Mouse (Mus musculus): ENCODE data around the gene Hk1. TPM values are rescaled to one million over a fixed set of nuclear protein-coding genes. Genes with fewer than 3 reads are reported as not detected.

Gene Hk1
- polyA plus RNA-seq, 1 experiment, result 60.9 TPM

DNA sequence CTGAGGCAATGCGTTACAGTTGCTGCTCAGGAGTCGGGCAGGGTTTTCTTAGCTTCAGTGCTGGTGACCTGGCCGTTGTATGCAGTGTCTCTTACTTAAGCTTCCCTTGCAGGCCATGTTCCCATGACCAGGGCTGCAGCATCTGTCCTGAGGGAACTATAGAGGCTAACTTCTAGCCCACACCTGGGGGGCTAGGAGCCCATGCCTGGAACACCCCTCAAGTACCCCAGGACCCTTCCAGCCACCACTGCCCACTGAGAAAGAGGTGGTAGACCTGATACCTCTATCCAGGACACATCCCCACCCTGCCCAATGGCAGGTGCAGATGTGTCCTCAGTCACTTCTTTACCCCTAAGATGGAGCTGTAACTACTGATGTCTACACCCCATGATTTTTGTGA, 38.7 kb downstream of the Hk1 start:
- peaks cover 3% of the 10 kb centered on the region; the same call in 1 of the 2 replicates for H3K4me1 ChIP-seq (ENCODE audit: control insufficient read depth, insufficient read depth, low read length)
- WGBS, result 15% methylated on average over 3 of the region's 3 CpGs
- TF ChIP-seq POLR2A (IDR thresholded peaks at IDR 0.05; ENCODE audit: low read depth, low read length), result no peak
- no peak for TF ChIP-seq CTCF (conservative IDR thresholded peaks at IDR 0.05; ENCODE audit: insufficient read depth, insufficient read length, low read depth, low read length)
- peak overlapping the region; percentile 67 for H3K4me3 ChIP-seq (ENCODE audit: insufficient read depth, low read depth, low read length)
- H3K27me3 ChIP-seq (replicated peaks; ENCODE audit: control insufficient read depth, insufficient read depth, low read length), result no peaks in the 10 kb centered on the region
- peak overlapping the region; percentile 90 for H3K27ac ChIP-seq (ENCODE audit: insufficient read depth, low read depth, low read length)
- H3K36me3 ChIP-seq (ENCODE audit: control insufficient read depth, insufficient read depth, low read length), result no peaks in the 10 kb centered on the region
- no peak for DNase-seq

DNA sequence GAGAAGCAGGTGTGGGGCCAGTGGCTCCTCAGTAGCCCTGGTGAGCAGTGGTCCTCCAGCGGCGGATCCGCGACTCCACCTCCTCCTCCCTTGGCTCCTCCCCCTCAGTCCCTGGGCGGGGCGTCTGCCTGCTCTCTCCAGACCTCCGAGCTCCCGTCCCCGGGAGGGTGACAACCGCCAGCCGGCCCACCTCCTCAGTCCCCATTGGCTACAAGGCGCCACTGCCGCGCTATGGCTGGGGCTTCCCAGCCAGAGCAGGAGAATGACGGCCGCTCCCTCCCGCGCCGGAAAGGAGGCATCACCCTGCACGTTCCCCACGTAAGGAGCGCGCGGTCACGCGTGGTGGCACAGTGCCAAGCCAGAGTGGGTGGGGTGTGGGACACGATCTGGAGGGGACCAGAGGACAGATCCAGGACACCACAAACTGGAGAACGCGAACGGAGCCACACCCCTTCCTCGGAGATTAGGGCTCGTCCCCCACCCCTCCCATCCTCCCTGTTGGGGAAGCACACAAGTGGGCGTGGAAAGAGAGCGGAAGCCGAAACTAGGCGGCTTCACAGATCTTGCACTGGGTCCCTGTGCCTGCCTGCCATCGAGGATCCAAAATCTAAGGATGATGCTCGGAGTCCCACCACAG, 39.5 kb downstream of the Hk1 start:
- under 1% methylated on average over 38 of the region's 38 CpGs for WGBS
- H3K27me3 ChIP-seq (replicated peaks; ENCODE audit: control insufficient read depth, insufficient read depth, low read length), result no peaks in the 10 kb centered on the region
- H3K36me3 ChIP-seq (ENCODE audit: control insufficient read depth, insufficient read depth, low read length), result no peaks in the 10 kb centered on the region
- peaks cover 3% of the 10 kb centered on the region; the same call in 1 of the 2 replicates for H3K4me1 ChIP-seq (ENCODE audit: control insufficient read depth, insufficient read depth, low read length)
- peak; percentile 97 for DNase-seq
- TF ChIP-seq CTCF (conservative IDR thresholded peaks at IDR 0.05; ENCODE audit: insufficient read depth, insufficient read length, low read depth, low read length) (no peak), POLR2A (IDR thresholded peaks at IDR 0.05; ENCODE audit: low read depth, low read length) (peak; percentile 86)
- H3K4me3 ChIP-seq (ENCODE audit: insufficient read depth, low read depth, low read length), result peak overlapping the region; percentile 67
- H3K27ac ChIP-seq (ENCODE audit: insufficient read depth, low read depth, low read length), result peak overlapping the region; percentile 90

DNA sequence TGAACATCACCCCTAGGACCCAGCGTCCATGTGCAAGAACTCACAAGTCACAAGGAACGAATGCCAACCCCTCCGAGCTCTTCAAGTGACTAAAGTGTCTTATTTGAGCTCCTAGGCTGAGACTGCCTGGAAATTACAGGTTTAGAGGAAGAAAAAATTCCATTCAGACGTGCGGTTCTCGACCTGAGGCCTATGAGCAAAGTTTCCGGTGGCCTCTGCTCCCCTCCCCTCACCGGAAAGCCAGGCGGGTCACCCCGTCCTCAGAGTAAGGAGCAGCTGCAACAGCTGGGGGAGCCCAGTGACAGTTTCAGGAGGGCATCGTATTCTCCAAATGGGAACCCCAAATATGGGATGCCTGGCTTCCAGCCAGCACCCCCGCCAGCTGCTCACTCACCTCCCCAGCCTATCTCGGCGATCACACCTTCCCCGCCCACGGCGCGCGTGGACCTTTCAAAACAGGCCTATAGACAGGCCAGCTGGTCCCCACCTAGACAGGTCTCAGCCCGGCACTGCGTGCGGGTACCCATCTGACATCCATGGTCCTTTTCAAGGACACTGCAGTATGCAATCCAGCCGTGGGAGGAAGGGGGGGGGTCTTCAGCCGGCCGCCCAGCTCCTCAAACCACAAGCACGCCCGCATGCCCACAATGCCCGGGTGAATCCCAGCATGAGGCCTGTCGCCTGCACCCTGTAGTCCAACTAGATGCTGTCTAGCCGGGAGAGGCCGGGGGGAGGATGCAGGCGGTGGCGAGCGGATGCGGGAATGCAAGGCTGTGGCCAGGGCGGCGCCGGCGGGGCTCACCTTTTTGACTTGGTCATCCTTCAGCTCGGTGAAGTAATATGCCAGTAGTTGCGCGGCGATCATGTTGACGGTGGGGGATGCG, 40.3 kb downstream of the Hk1 start:
- Histone ChIP-seq H3K27me3 (replicated peaks; ENCODE audit: control insufficient read depth, insufficient read depth, low read length) (no peaks in the 10 kb centered on the region), H3K4me1 (ENCODE audit: control insufficient read depth, insufficient read depth, low read length) (peaks cover 3% of the 10 kb centered on the region; the same call in 1 of the 2 replicates), H3K36me3 (ENCODE audit: control insufficient read depth, insufficient read depth, low read length) (no peaks in the 10 kb centered on the region), H3K4me3 (ENCODE audit: insufficient read depth, low read depth, low read length) (peak overlapping the region; percentile 67), H3K27ac (ENCODE audit: insufficient read depth, low read depth, low read length) (peak overlapping the region; percentile 81)
- DNase-seq, result peak; percentile 67
- 3% methylated on average over 45 of the region's 45 CpGs for WGBS
- TF ChIP-seq POLR2A (IDR thresholded peaks at IDR 0.05; ENCODE audit: low read depth, low read length) (no peak), CTCF (conservative IDR thresholded peaks at IDR 0.05; ENCODE audit: insufficient read depth, insufficient read length, low read depth, low read length) (no peak)

DNA sequence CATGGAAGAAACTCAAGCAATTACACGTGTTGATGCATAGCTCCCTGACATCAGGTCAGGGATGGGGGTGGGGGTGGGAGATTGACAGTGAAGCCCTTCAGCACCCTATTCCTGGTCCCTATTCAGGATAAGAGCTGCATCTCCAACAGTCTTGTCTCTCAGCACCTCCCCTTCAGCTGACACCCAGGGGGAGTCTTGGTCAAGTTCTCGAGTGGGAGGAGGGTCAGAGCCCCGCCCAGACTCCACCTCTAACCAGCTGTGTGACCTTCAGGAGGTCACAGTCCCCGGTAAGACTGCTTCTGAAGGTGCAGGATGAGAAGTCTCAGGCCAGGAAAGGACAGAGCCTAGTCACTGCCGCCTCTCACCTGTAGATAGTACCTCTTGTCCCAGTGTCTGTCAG, 41.1 kb downstream of the Hk1 start:
- peak overlapping the region; percentile 67 for H3K4me3 ChIP-seq (ENCODE audit: insufficient read depth, low read depth, low read length)
- TF ChIP-seq CTCF (conservative IDR thresholded peaks at IDR 0.05; ENCODE audit: insufficient read depth, insufficient read length, low read depth, low read length), result no peak
- no peak for TF ChIP-seq POLR2A (IDR thresholded peaks at IDR 0.05; ENCODE audit: low read depth, low read length)
- H3K27ac ChIP-seq (ENCODE audit: insufficient read depth, low read depth, low read length), result peak overlapping the region; percentile 81
- WGBS, result 30% methylated on average over 5 of the region's 5 CpGs
- H3K27me3 ChIP-seq (replicated peaks; ENCODE audit: control insufficient read depth, insufficient read depth, low read length), result no peaks in the 10 kb centered on the region
- DNase-seq, result peak; percentile 75
- H3K36me3 ChIP-seq (ENCODE audit: control insufficient read depth, insufficient read depth, low read length), result no peaks in the 10 kb centered on the region
- H3K4me1 ChIP-seq (ENCODE audit: control insufficient read depth, insufficient read depth, low read length), result peaks cover 3% of the 10 kb centered on the region; the same call in 1 of the 2 replicates

DNA sequence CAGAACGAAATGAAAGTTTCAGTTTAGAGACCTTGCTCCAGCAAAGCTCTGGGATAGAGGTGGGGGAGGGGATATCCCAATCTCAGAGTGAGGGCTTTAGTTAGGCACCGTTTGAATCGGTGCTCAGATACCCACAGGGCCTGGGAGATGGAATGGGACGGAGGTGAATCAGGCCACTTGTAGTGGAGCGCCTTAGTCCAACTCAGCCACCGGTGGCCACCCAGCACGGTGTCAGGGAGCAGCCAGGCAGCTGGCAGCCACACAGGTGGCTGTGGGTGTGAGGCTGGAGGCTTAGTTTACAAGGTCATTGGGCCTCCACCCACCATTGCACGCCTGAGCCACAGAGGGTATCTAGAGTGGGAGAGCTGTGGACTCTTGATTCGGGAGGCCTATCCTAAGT, 41.5 kb downstream of the Hk1 start:
- Histone ChIP-seq H3K36me3 (ENCODE audit: control insufficient read depth, insufficient read depth, low read length) (no peaks in the 10 kb centered on the region), H3K4me3 (ENCODE audit: insufficient read depth, low read depth, low read length) (peak overlapping the region; percentile 67), H3K27ac (ENCODE audit: insufficient read depth, low read depth, low read length) (peak overlapping the region; percentile 81), H3K27me3 (replicated peaks; ENCODE audit: control insufficient read depth, insufficient read depth, low read length) (no peaks in the 10 kb centered on the region), H3K4me1 (ENCODE audit: control insufficient read depth, insufficient read depth, low read length) (peaks cover 3% of the 10 kb centered on the region; the same call in 1 of the 2 replicates)
- TF ChIP-seq POLR2A (IDR thresholded peaks at IDR 0.05; ENCODE audit: low read depth, low read length) (no peak), CTCF (conservative IDR thresholded peaks at IDR 0.05; ENCODE audit: insufficient read depth, insufficient read length, low read depth, low read length) (no peak)
- 32% methylated on average over 9 of the region's 9 CpGs for WGBS
- no peak for DNase-seq

DNA sequence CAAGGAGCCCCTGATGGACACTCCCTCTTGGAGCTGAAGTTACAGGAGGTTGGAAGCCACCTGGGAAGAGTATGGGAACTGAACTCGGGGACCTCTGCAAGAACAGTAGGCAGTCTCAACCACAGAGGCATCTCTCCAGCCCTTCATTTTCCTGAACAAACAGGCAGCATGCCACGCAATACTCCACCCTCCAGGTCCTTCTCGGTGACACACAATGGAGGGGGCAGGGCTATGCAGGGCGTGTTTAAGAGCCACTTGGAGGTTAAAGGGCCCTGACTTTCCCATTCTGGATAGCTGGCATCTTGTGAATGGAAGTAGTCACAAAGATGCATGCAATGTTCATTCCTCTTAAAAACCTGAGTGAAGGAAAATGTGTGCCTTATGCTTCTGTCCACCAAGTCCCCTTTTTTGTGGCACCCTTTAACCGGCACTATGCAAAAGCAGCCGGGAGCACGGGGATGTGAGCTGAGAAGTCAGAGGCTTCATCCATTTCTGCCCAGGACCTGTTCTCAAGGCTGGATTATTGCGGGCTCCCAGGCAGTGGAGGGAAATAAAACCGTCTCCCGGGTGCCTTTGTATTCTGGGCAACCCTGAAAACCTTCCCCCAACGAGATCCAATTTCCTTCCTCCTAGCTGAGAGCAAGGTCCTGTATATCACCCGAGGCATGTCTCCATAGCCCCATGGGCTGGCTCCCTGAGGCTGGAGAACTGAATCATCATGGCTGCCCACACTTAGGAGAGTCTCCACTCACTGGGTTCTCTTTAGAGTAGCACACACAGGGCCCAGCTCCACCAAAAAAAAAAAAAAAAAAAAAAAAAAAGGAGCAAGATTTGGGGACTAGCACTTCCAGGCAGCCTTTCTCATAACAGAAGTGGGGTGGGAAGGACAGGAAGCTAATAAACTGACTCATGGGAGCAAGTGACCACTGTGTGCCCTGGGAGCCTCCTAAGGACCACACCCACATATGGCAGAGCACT, 42.8 kb downstream of the Hk1 start:
- TF ChIP-seq POLR2A (IDR thresholded peaks at IDR 0.05; ENCODE audit: low read depth, low read length), result no peak
- no peak for TF ChIP-seq CTCF (conservative IDR thresholded peaks at IDR 0.05; ENCODE audit: insufficient read depth, insufficient read length, low read depth, low read length)
- no peak overlapping the region for H3K4me3 ChIP-seq (ENCODE audit: insufficient read depth, low read depth, low read length)
- peaks cover 8% of the 10 kb centered on the region; the same call in 1 of the 2 replicates for H3K4me1 ChIP-seq (ENCODE audit: control insufficient read depth, insufficient read depth, low read length)
- peak overlapping the region; percentile 81 for H3K27ac ChIP-seq (ENCODE audit: insufficient read depth, low read depth, low read length)
- WGBS, result 20% methylated on average over 12 of the region's 12 CpGs
- no peaks in the 10 kb centered on the region for H3K27me3 ChIP-seq (replicated peaks; ENCODE audit: control insufficient read depth, insufficient read depth, low read length)
- no peaks in the 10 kb centered on the region for H3K36me3 ChIP-seq (ENCODE audit: control insufficient read depth, insufficient read depth, low read length)
- DNase-seq, result peak; percentile 67

Measured in kidney, adult 2 months (tissue).